Mouse (Mus musculus) forebrain, embryonic 11.5 days (tissue): ENCODE measurements around the gene Cpxm2. TPM values are rescaled to one million over a fixed set of nuclear protein-coding genes. Genes with fewer than 3 reads are reported as not detected.

Experiments used
- ATAC-seq: fragments of 200-750 bp; cut with Nextera tagmentation; replicated peaks from 2 replicates; pipeline ENCODE4 v1.8.0; 2017; ENCODE audit warnings: moderate TSS enrichment; ENCODE audit not compliant: low FRiP score
- DNase-seq: peaks from one replicate; pipeline ENCODE4 v3.0.0-alpha.2; 2017; ENCODE audit warnings: low spot score
- H3K27ac ChIP-seq: fragments of 300-500 bp; sonication (generic); 2 replicates; pipeline ENCODE4 v1.5.1; 2014; ENCODE audit warnings: low read depth, low read length
- H3K27me3 ChIP-seq: fragments of 300-500 bp; sonication (generic); 2 replicates; pipeline ENCODE4 v1.6.1; 2014; ENCODE audit warnings: mild to moderate bottlenecking, low read length, mixed read lengths; ENCODE audit not compliant: control insufficient read depth, insufficient read depth
- H3K36me3 ChIP-seq: fragments of 300-500 bp; sonication (generic); 2 replicates; pipeline ENCODE4 v1.6.1; 2014; ENCODE audit warnings: mild to moderate bottlenecking, low read length, moderate library complexity, mixed read lengths; ENCODE audit not compliant: control insufficient read depth, insufficient read depth
- H3K4me1 ChIP-seq: fragments of 300-500 bp; sonication (generic); replicated peaks from 2 replicates; pipeline ENCODE4 v1.6.1; 2014; ENCODE audit warnings: low read length, mixed read lengths; ENCODE audit not compliant: control insufficient read depth, insufficient read depth
- H3K4me2 ChIP-seq: fragments of 300-500 bp; sonication (generic); 2 replicates; pipeline ENCODE4 v1.6.1; 2014; ENCODE audit warnings: low read depth, mild to moderate bottlenecking, low read length, moderate library complexity, mixed read lengths; ENCODE audit not compliant: severe bottlenecking
- H3K4me3 ChIP-seq: fragments of 300-500 bp; sonication (generic); 2 replicates; pipeline ENCODE4 v1.5.1; 2014; ENCODE audit warnings: low read depth, low read length
- H3K9ac ChIP-seq: fragments of 300-500 bp; sonication (generic); 2 replicates; pipeline ENCODE4 v1.6.1; 2014; ENCODE audit warnings: low read length
- H3K9me3 ChIP-seq: fragments of 300-500 bp; sonication (generic); 2 replicates; pipeline ENCODE4 v1.6.1; 2016; ENCODE audit warnings: low read length, mixed read lengths; ENCODE audit not compliant: control insufficient read depth
- WGBS: fragments of 180-500 bp; shearing (Covaris S2); extraction: QIAGEN DNeasy Blood & Tissue Kit; methylation state at CpG from one replicate; pipeline ENCODE4 v1.1.7; 2014; 5-methylcytosine and 5-hydroxymethylcytosine counted together
- polyA plus RNA-seq: library from polyadenylated mRNA; unstranded; fragments of >200 nt; fragmentation: Nextera tagmentation; extraction: Ambion mirVana; gene quantifications from 2 replicates; pipeline ENCODE4 v1.2.1, GENCODE M21; 2014

Gene Cpxm2
- polyA plus RNA-seq, 1 experiment from 2014 or later = 3.7 TPM

DNA sequence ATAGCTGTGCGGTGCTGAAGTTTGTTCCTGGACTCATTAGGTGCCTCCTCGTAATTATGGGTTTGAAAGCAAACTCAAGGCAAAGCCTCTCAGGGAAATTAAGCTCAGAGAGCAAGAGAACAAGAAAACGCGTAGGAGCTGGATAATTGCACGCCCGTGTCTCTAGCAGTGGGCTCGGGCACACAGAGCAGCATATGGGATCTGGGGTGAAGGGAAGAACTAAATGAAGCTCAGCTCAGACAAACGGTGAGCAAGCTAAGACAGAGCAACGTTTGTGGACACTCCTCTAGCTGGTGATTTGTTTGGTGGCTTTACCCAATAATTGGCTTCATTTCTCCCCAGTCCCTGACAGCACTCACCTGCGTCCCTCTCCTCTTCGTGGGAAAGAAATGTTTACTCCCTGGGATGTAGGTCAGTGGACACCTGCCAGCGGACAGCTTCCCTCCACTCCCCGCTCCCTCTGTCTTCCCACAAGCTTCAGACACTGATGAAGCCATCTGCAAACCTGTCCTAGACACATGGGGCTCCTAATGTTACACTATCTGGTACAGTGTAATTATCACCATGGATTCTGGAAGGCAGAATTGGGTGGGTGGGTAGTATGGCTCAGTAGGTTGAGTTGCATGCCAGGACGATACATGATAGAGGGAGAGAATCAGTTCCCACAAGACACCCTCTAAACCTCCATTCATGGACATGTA is 148.4 kb downstream of the Cpxm2 start:
- Histone ChIP-seq H3K4me1 (peaks cover 3% of the 10 kb centered on the region; the same call in 1 of the 2 replicates), H3K27me3 (no peaks in the 10 kb centered on the region), H3K4me3 (no peak overlapping the region), H3K9me3 (no peaks in the 10 kb centered on the region), H3K27ac (no peak overlapping the region), H3K9ac (no peak overlapping the region), H3K4me2 (no peak overlapping the region), H3K36me3 (no peaks in the 10 kb centered on the region)
- DNase-seq (no peak), ATAC-seq (no peak)
- 67% methylated on average over 14 of the region's 14 CpGs for WGBS

- DNase-seq (no peak), ATAC-seq (no peak)
- H3K27ac ChIP-seq = no peak overlapping the region
These were observed 161.7 kb downstream of the Cpxm2 start for GRCm38 (mm10) chr7:131992873-131993272.

DNA sequence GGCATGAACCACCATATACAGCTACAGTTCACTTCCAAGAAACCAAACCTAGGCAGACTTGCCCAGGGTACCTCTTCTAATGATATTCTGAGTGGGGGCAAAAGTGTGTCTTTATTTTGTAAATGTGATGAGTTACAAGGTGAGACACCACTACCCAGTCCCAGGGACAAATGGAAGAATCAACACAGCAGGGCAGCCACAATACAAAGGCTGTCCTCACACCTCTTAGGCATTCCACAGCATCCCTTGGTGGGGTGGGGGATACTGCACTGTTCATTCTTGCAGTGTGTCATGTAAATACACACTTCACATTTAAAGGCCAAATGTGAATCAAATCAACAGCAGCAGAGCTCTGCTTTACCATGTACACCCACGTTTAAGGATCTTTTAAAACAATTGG is 162.3 kb downstream of the Cpxm2 start:
- ATAC-seq = no peak

More at GRCm38 (mm10) chr7:131992873-131993272, 161.7 kb downstream of the Cpxm2 start:
- no peaks in the 10 kb centered on the region for H3K36me3 ChIP-seq
- no peak overlapping the region for H3K4me3 ChIP-seq
- no peaks in the 10 kb centered on the region for H3K27me3 ChIP-seq
- WGBS = 67% methylated on average over 3 of the region's 3 CpGs
- H3K4me2 ChIP-seq = no peak overlapping the region
- no peaks in the 10 kb centered on the region for H3K9me3 ChIP-seq
- no peak overlapping the region for H3K9ac ChIP-seq
- H3K4me1 ChIP-seq = 0 out of 2 replicates have a peak, but pooled peaks cover 2% of the 10 kb centered on the region

GRCm38 (mm10) chr7:131989056-131989455 is 165.5 kb downstream of the Cpxm2 start:
- H3K4me3 ChIP-seq = no peak overlapping the region
- H3K9ac ChIP-seq = no peak overlapping the region
- H3K27ac ChIP-seq = no peak overlapping the region
- ATAC-seq (no peak), DNase-seq (no peak)
- no peaks in the 10 kb centered on the region for H3K36me3 ChIP-seq
- no peak overlapping the region for H3K4me2 ChIP-seq
- H3K9me3 ChIP-seq = no peaks in the 10 kb centered on the region
- H3K4me1 ChIP-seq = 0 out of 2 replicates have a peak, but pooled peaks cover 2% of the 10 kb centered on the region
- no peaks in the 10 kb centered on the region for H3K27me3 ChIP-seq
- 35% methylated on average over 6 of the region's 6 CpGs for WGBS

More for the DNA sequence above, 162.3 kb downstream of the Cpxm2 start:
- WGBS = 63% methylated on average over 1 of the region's 1 CpGs
- 0 out of 2 replicates have a peak, but pooled peaks cover 2% of the 10 kb centered on the region for H3K4me1 ChIP-seq
- no peak overlapping the region for H3K4me2 ChIP-seq
- no peak overlapping the region for H3K27ac ChIP-seq
- no peak for DNase-seq
- H3K4me3 ChIP-seq = no peak overlapping the region
- no peaks in the 10 kb centered on the region for H3K9me3 ChIP-seq
- no peaks in the 10 kb centered on the region for H3K36me3 ChIP-seq
- H3K9ac ChIP-seq = no peak overlapping the region
- no peaks in the 10 kb centered on the region for H3K27me3 ChIP-seq

Other genes starting within 250 kb of the Cpxm2 start
- gene Gpr26, start 188.3 kb downstream of the Cpxm2 start, polyA plus RNA-seq = 0.15 and 0.25 TPM in 2 replicates
- gene Chst15, start 162.5 kb upstream of the Cpxm2 start, polyA plus RNA-seq = 10.9 and 13.1 TPM in 2 replicates